Comparison of ENCODE assay signal across 15 mouse cellular contexts in the genomic region with DNA sequence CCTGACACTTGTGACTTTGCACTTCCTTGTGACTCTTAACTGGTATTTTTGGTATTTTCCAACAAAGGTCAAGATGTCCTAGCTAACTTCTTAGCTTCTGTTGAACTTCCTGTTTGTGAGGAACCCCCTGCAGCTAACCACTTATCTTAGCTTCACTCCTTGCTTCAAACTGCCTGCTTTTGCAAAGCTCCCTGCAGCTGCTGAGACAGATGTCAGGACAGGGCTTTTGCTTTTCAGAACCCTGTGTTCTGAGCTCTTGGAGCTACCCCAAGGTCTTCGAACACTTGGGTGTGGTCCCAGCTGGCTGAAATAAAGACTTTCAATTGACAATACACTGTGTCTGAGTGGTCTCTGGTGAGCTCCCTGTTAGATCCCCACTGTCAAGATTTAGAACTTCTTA.
A peak's percentile ranks its signal among the peaks of the same experiment; 100 is the strongest.
DNase-seq lines count a peak whose midpoint lies in the region; ATAC-seq and TF ChIP-seq lines count a peak whose summit lies in the region.
"Had no signal": no experiment of that assay in that cellular context is flagged by ENCODE, and none has a peak within 500 bp of the region (broad histone marks: within the 10 kb centered on the region; RNA-seq: fewer than 3 reads in every experiment).

No protein-coding gene starts in this region.

- H3K27ac ChIP-seq in midbrain, embryonic 11.5 days (ENCODE audit: low read depth, low read length): no peak overlapping the region
- no peak overlapping the region for H3K27ac ChIP-seq in midbrain, embryonic 15.5 days
- no peak overlapping the region for H3K27ac ChIP-seq in liver, embryonic 13.5 days
- H3K27ac ChIP-seq in layer of hippocampus, adult 2 months: no peak overlapping the region
- H3K27ac ChIP-seq: embryonic facial prominence, embryonic 10.5 days; forebrain, embryonic 13.5 days; heart, embryonic 13.5 days; limb, embryonic 13.5 days had no signal

- H3K4me3 ChIP-seq in midbrain, embryonic 11.5 days (ENCODE audit: low read depth, low read length): no peak overlapping the region
- no peak overlapping the region for H3K4me3 ChIP-seq in midbrain, embryonic 15.5 days
- H3K4me3 ChIP-seq in liver, embryonic 13.5 days (replicated peaks): no peak overlapping the region
- H3K4me3 ChIP-seq in layer of hippocampus, adult 2 months: no peak overlapping the region
- H3K4me3 ChIP-seq: embryonic facial prominence, embryonic 10.5 days; forebrain, embryonic 13.5 days; heart, embryonic 13.5 days; limb, embryonic 13.5 days had no signal

- peak; percentile 83 for DNase-seq in midbrain, embryonic 11.5 days (ENCODE audit: low spot score, missing footprints)
- DNase-seq in ES-CJ7 (ENCODE audit: low read depth, low spot score): peak; percentile 95
- DNase-seq in gastrocnemius, adult 18-20 months (ENCODE audit: low spot score): peak; percentile 58
- peak; percentile 7 for DNase-seq in liver, embryonic 13.5 days
- DNase-seq in Muller cell, postnatal 12 days (ENCODE audit: inconsistent ontology term): no peak
- DNase-seq in left cerebral cortex, adult 8-10 months (ENCODE audit: low spot score in 2 of 2): no peak
- no peak for DNase-seq in layer of hippocampus, adult 2 months (ENCODE audit: low spot score in 2 of 2)
- DNase-seq: layer of hippocampus, adult 9-11 months had no signal

- WGBS in midbrain, embryonic 11.5 days: 37% methylated on average over 1 of the region's 1 CpGs
- WGBS in midbrain, embryonic 15.5 days: 18% methylated on average over 1 of the region's 1 CpGs
- WGBS in liver, embryonic 13.5 days (ENCODE audit: insufficient replicate concordance): 9% methylated on average over 1 of the region's 1 CpGs

- H3K4me2 ChIP-seq in midbrain, embryonic 11.5 days: no peak overlapping the region
- H3K4me2 ChIP-seq in midbrain, embryonic 15.5 days: no peak overlapping the region
- no peak overlapping the region for H3K4me2 ChIP-seq in liver, embryonic 13.5 days
- H3K4me2 ChIP-seq: forebrain, embryonic 13.5 days; heart, embryonic 13.5 days; limb, embryonic 13.5 days had no signal

- H3K4me1 ChIP-seq in midbrain, embryonic 11.5 days (ENCODE audit: control insufficient read depth, insufficient read depth, low read length): no peaks in the 10 kb centered on the region
- no peaks in the 10 kb centered on the region for H3K4me1 ChIP-seq in midbrain, embryonic 15.5 days
- no peaks in the 10 kb centered on the region for H3K4me1 ChIP-seq in liver, embryonic 13.5 days (replicated peaks)
- H3K4me1 ChIP-seq: embryonic facial prominence, embryonic 10.5 days; forebrain, embryonic 13.5 days; heart, embryonic 13.5 days had no signal

- H3K9me3 ChIP-seq in midbrain, embryonic 11.5 days (ENCODE audit: control insufficient read depth, low read length): no peaks in the 10 kb centered on the region
- H3K9me3 ChIP-seq in midbrain, embryonic 15.5 days: no peaks in the 10 kb centered on the region
- H3K9me3 ChIP-seq in liver, embryonic 13.5 days (replicated peaks): no peaks in the 10 kb centered on the region
- H3K9me3 ChIP-seq: embryonic facial prominence, embryonic 10.5 days; forebrain, embryonic 13.5 days; heart, embryonic 13.5 days; limb, embryonic 13.5 days had no signal

- no peak overlapping the region for H3K9ac ChIP-seq in midbrain, embryonic 11.5 days (ENCODE audit: low read length)
- no peak overlapping the region for H3K9ac ChIP-seq in midbrain, embryonic 15.5 days
- H3K9ac ChIP-seq in liver, embryonic 13.5 days: no peak overlapping the region
- H3K9ac ChIP-seq: forebrain, embryonic 13.5 days; heart, embryonic 13.5 days; limb, embryonic 13.5 days had no signal

- no peak for TF ChIP-seq CTCF in layer of hippocampus, adult 2 months (conservative IDR thresholded peaks at IDR 0.05)

- no peaks in the 10 kb centered on the region for H3K36me3 ChIP-seq in midbrain, embryonic 11.5 days (ENCODE audit: control insufficient read depth, insufficient read depth, low read length)
- no peaks in the 10 kb centered on the region for H3K36me3 ChIP-seq in midbrain, embryonic 15.5 days (replicated peaks)
- H3K36me3 ChIP-seq in liver, embryonic 13.5 days: no peaks in the 10 kb centered on the region
- H3K36me3 ChIP-seq: embryonic facial prominence, embryonic 10.5 days; heart, embryonic 13.5 days; limb, embryonic 13.5 days had no signal

- H3K27me3 ChIP-seq in midbrain, embryonic 11.5 days (ENCODE audit: control insufficient read depth, insufficient read depth, low read length): no peaks in the 10 kb centered on the region
- no peaks in the 10 kb centered on the region for H3K27me3 ChIP-seq in midbrain, embryonic 15.5 days (replicated peaks)
- H3K27me3 ChIP-seq in liver, embryonic 13.5 days: no peaks in the 10 kb centered on the region
- H3K27me3 ChIP-seq: forebrain, embryonic 13.5 days; heart, embryonic 13.5 days; limb, embryonic 13.5 days; Patski had no signal

- no peak for ATAC-seq in midbrain, embryonic 11.5 days (ENCODE audit: low FRiP score)
- ATAC-seq in midbrain, embryonic 15.5 days (replicated peaks): no peak
- ATAC-seq in liver, embryonic 13.5 days (ENCODE audit: low read depth): peak; percentile 51; the same call in 1 of the 2 replicates
- ATAC-seq: forebrain, embryonic 13.5 days; intestine, embryonic 16.5 days; Patski had no signal

Comparison
In these comparisons a context has a peak if more than half of its experiments do, and no peak if none do; other contexts are left out.
1. DNase-seq: peak in midbrain, embryonic 11.5 days (single experiment), ES-CJ7 (single experiment), gastrocnemius, adult 18-20 months (single experiment) and liver, embryonic 13.5 days (single experiment); none in Muller cell, postnatal 12 days (single experiment), left cerebral cortex, adult 8-10 months (0 of 2) and layer of hippocampus, adult 2 months (0 of 2).